22 mouse cellular contexts compared by ENCODE assay signal in the genomic region with DNA sequence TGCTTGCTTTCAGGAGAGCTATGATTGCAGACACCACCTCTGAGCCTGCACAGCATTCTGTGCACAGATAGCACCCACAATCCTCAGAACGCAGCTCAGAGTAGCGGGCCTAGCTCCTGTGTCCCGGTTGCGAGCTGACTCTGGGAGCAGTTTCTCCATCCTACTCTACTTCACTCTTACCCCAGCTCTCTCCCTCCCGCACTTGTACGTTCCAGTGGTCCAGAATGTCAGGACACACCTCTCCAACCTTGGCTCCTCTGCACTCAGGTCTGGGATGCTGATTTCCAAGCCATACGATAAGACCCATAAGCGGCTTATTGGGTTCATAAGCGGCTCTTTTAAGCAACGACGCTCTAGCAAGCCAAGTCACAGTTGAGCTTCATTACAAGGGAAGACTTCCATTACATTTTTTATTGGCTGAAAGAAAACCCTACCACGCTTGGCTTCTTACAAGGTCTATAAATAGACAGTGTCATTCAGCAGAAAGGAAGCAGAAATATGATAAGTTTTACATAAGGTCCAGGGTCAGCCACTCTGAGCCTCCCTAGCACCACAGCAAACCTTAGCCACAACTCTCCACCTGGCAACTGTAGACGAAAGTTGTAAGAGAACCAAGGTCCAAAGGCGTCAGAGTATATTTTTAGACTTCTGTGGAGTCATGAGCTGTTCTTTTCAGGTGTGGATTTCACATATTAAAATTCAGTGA. TPM values are rescaled to one million over a fixed set of nuclear protein-coding genes. Genes with fewer than 3 reads are reported as not detected.
DNase-seq lines count a peak whose midpoint lies in the region; ATAC-seq and TF ChIP-seq lines count a peak whose summit lies in the region.
"Had no signal": no experiment of that assay in that cellular context is flagged by ENCODE, and none has a peak within 500 bp of the region (broad histone marks: within the 10 kb centered on the region; RNA-seq: fewer than 3 reads in every experiment).

No protein-coding gene starts in this region.

- TF ChIP-seq CTCF in CH12.LX (conservative IDR thresholded peaks at IDR 0.05 in 1 of 2, IDR thresholded peaks at IDR 0.05 in 1 of 2; ENCODE audit: low read depth in 2 of 2, low read length in 2 of 2): no peak

- no peak for TF ChIP-seq POLR2A in CH12.LX (IDR thresholded peaks at IDR 0.05; ENCODE audit: low read depth, low read length)

- H3K79me2 ChIP-seq in CH12.LX (replicated peaks; ENCODE audit: control insufficient read depth, extremely low read depth, insufficient read depth, poor library complexity, severe bottlenecking): no peaks in the 10 kb centered on the region

- no peak overlapping the region for H3K4me2 ChIP-seq in CH12.LX (ENCODE audit: insufficient read depth, low read depth, poor library complexity, severe bottlenecking)
- no peak overlapping the region for H3K4me2 ChIP-seq in midbrain, embryonic 13.5 days (replicated peaks)
- H3K4me2 ChIP-seq: liver, embryonic 11.5 days had no signal

- no peak for ATAC-seq in midbrain, embryonic 13.5 days
- ATAC-seq: inflammation-experienced regulatory T-cells, adult 6 months; Patski had no signal

- H3K4me3 ChIP-seq in CH12.LX (replicated peaks in 1 of 3; ENCODE audit: low read depth in 2 of 3, low read length in 2 of 3, poor library complexity in 1 of 3): no peak overlapping the region
- H3K4me3 ChIP-seq in heart, embryonic 10.5 days: no peak overlapping the region
- no peak overlapping the region for H3K4me3 ChIP-seq in midbrain, embryonic 13.5 days (replicated peaks)
- H3K4me3 ChIP-seq: hindbrain, embryonic 10.5 days; limb, embryonic 10.5 days had no signal

- peak; percentile 12 for DNase-seq in CH12.LX (ENCODE audit: extremely low read depth)
- DNase-seq in gastrocnemius, adult 8-10 months (ENCODE audit: low spot score in 2 of 2): peak; percentile 29 to 55
- no peak for DNase-seq in heart, embryonic 10.5 days (ENCODE audit: low spot score)
- DNase-seq in heart, postnatal 10 days: peak; percentile 35 to 42
- no peak for DNase-seq in left cerebral cortex, postnatal 4 days
- DNase-seq in urinary bladder, postnatal 36 days (ENCODE audit: low spot score in 2 of 2): no peak
- DNase-seq: adrenal gland, postnatal 36 days; B cell, adult 2 months; cerebellum, adult 8-10 months; kidney, adult 8-10 months; kidney, postnatal 4 days; layer of hippocampus, postnatal 36 days; lung, adult 2 months; lung, postnatal 36 days; right cerebral cortex, postnatal 4 days; thymus, postnatal 4 days had no signal

- H3K4me1 ChIP-seq in CH12.LX (ENCODE audit: control insufficient read depth in 1 of 2, insufficient read depth in 2 of 2): peaks cover 0 to 11% of the 10 kb centered on the region in 2 experiments; a peak in 2 of 4 replicates
- H3K4me1 ChIP-seq in heart, embryonic 10.5 days: peaks cover 29% of the 10 kb centered on the region
- no peaks in the 10 kb centered on the region for H3K4me1 ChIP-seq in midbrain, embryonic 13.5 days (replicated peaks)
- H3K4me1 ChIP-seq: limb, embryonic 10.5 days had no signal

- in situ Hi-C loops in CH12.LX (cut with MboI; ENCODE audit: low pct_ligation_motif_present, low pct_unique_long_range_greater_than_20kb, low sequenced_read_pairs): no loop called here

- WGBS in heart, embryonic 10.5 days: 73% methylated on average over 14 of the region's 14 CpGs
- 89% methylated on average over 14 of the region's 14 CpGs for WGBS in midbrain, embryonic 13.5 days

- no peaks in the 10 kb centered on the region for H3K36me3 ChIP-seq in CH12.LX (replicated peaks in 1 of 2; ENCODE audit: control insufficient read depth in 1 of 2, insufficient read depth in 1 of 2, low read length in 1 of 2)
- no peaks in the 10 kb centered on the region for H3K36me3 ChIP-seq in heart, embryonic 10.5 days
- H3K36me3 ChIP-seq in midbrain, embryonic 13.5 days: no peaks in the 10 kb centered on the region
- H3K36me3 ChIP-seq: hindbrain, embryonic 10.5 days; limb, embryonic 10.5 days had no signal

- no peaks in the 10 kb centered on the region for H3K27me3 ChIP-seq in CH12.LX (replicated peaks)
- no peaks in the 10 kb centered on the region for H3K27me3 ChIP-seq in heart, embryonic 10.5 days (ENCODE audit: insufficient read depth, poor library complexity, severe bottlenecking)
- no peaks in the 10 kb centered on the region for H3K27me3 ChIP-seq in midbrain, embryonic 13.5 days

- dilution Hi-C loops in CH12.LX (cut with MboI; ENCODE audit: extremely low pct_ligation_motif_present, extremely low pct_unique_long_range_greater_than_20kb, low sequenced_read_pairs): no loop called here

- intact Hi-C loops in heart, postnatal 10 days (cut with DNase I): no loop called here
- intact Hi-C loops in left cerebral cortex, postnatal 4 days (cut with DNase I): no loop called here

- TF ChIP-seq EP300 in CH12.LX (IDR thresholded peaks at IDR 0.05; ENCODE audit: low read length): no peak

- no peak for TF ChIP-seq RAD21 in CH12.LX (IDR thresholded peaks at IDR 0.05; ENCODE audit: low read depth, low read length)

- H3K9ac ChIP-seq in CH12.LX (ENCODE audit: insufficient read depth, low read depth): no peak overlapping the region
- H3K9ac ChIP-seq in midbrain, embryonic 13.5 days (replicated peaks): no peak overlapping the region

- no peak overlapping the region for H3K27ac ChIP-seq in CH12.LX (ENCODE audit: insufficient read depth, low read depth)
- H3K27ac ChIP-seq in heart, embryonic 10.5 days: peak overlapping the region; percentile 3; the same call in 1 of the 2 replicates
- no peak overlapping the region for H3K27ac ChIP-seq in midbrain, embryonic 13.5 days
- H3K27ac ChIP-seq: hindbrain, embryonic 10.5 days; limb, embryonic 10.5 days had no signal

- no peaks in the 10 kb centered on the region for H3K9me3 ChIP-seq in CH12.LX (replicated peaks; ENCODE audit: low read length)
- no peaks in the 10 kb centered on the region for H3K9me3 ChIP-seq in heart, embryonic 10.5 days
- no peaks in the 10 kb centered on the region for H3K9me3 ChIP-seq in midbrain, embryonic 13.5 days
- H3K9me3 ChIP-seq: hindbrain, embryonic 10.5 days; limb, embryonic 10.5 days had no signal

TF ChIP-seq in CH12.LX, 34 proteins besides CTCF, POLR2A, EP300 and RAD21:
- TF ChIP-seq CHD2 (IDR thresholded peaks at IDR 0.05; ENCODE audit: low read length): no peak
- no peak for TF ChIP-seq TBP (conservative IDR thresholded peaks at IDR 0.05; ENCODE audit: low read depth, low read length)
- no peak for TF ChIP-seq ZC3H11A (IDR thresholded peaks at IDR 0.05; ENCODE audit: low read depth, low read length)
- no peak for TF ChIP-seq MEF2A (IDR thresholded peaks at IDR 0.05; ENCODE audit: borderline replicate concordance, low read depth, low read length)
- no peak for TF ChIP-seq JUND (conservative IDR thresholded peaks at IDR 0.05; ENCODE audit: low read depth, low read length)
- no peak for TF ChIP-seq IRF4 (IDR thresholded peaks at IDR 0.05; ENCODE audit: low read depth, low read length)
- TF ChIP-seq RCOR1 (conservative IDR thresholded peaks at IDR 0.05; ENCODE audit: low read depth, low read length): no peak

RNA-seq across cellular contexts. Expression of a gene that starts 26.2 kb away (rescaled TPM):
- total RNA-seq in CH12.LX (2012; rRNA removed) (83.5 and 83.9 TPM in 2 replicates), CH12.LX (2014; rRNA removed) (120 and 130 TPM in 2 replicates)
- 119 and 131 TPM in 2 replicates for polyA plus RNA-seq in CH12.LX (2012; ENCODE audit: insufficient read length, low read depth)
- total RNA-seq in gastrocnemius, adult 8-10 months (2022): 100 to 1,000 TPM; 389 to 444 (median 413) TPM
- 67.7 and 70.5 TPM in 2 replicates for polyA plus RNA-seq in heart, embryonic 10.5 days (2016; fragmentation: Nextera tagmentation; extraction: Ambion mirVana)
- total RNA-seq in heart, postnatal 10 days (2021): 100 to 1,000 TPM; 156 to 159 TPM
- polyA plus RNA-seq in midbrain, embryonic 13.5 days (2015; fragmentation: Nextera tagmentation; extraction: Ambion mirVana): 45.5 and 45.8 TPM in 2 replicates
- total RNA-seq in left cerebral cortex, postnatal 4 days (2021): 10 to 100 TPM; 73.8 to 84.8 TPM

Comparison
In these comparisons a context has a peak if more than half of its experiments do, and no peak if none do; other contexts are left out.
1. DNase-seq: peak in CH12.LX (single experiment), gastrocnemius, adult 8-10 months (2 of 2) and heart, postnatal 10 days (2 of 2); none in heart, embryonic 10.5 days (single experiment), left cerebral cortex, postnatal 4 days (single experiment) and urinary bladder, postnatal 36 days (0 of 2).